Mouse (Mus musculus) midbrain, embryonic 13.5 days (tissue): ENCODE results near the gene Cdc42se2. TPM values are rescaled to one million over a fixed set of nuclear protein-coding genes. Genes with fewer than 3 reads are reported as not detected.

Experiments
- ATAC-seq: fragments of 200-750 bp; cut with Nextera tagmentation; 2 replicates; pipeline ENCODE4 v1.8.0; 2017; ENCODE audit warnings: mild to moderate bottlenecking, moderate TSS enrichment, moderate library complexity
- H3K27ac ChIP-seq: fragments of 300-500 bp; sonication (generic); 2 replicates; pipeline ENCODE4 v1.5.1; 2015; ENCODE audit warnings: inconsistent platforms, mild to moderate bottlenecking, moderate library complexity
- H3K27me3 ChIP-seq: fragments of 300-500 bp; sonication (generic); 2 replicates; pipeline ENCODE4 v1.6.1; 2015; ENCODE audit warnings: mild to moderate bottlenecking, inconsistent platforms
- H3K36me3 ChIP-seq: fragments of 300-500 bp; sonication (generic); 2 replicates; pipeline ENCODE4 v1.6.1; 2015; ENCODE audit warnings: mild to moderate bottlenecking, inconsistent platforms
- H3K4me1 ChIP-seq: fragments of 300-500 bp; sonication (generic); replicated peaks from 2 replicates; pipeline ENCODE4 v1.6.1; 2015; ENCODE audit warnings: inconsistent platforms
- H3K4me2 ChIP-seq: fragments of 300-500 bp; sonication (generic); replicated peaks from 2 replicates; pipeline ENCODE4 v1.6.1; 2015; ENCODE audit warnings: moderate library complexity, mild to moderate bottlenecking, inconsistent platforms
- H3K4me3 ChIP-seq: fragments of 300-500 bp; sonication (generic); replicated peaks from 2 replicates; pipeline ENCODE4 v1.5.1; 2015; ENCODE audit warnings: mild to moderate bottlenecking, inconsistent platforms
- H3K9ac ChIP-seq: fragments of 300-500 bp; sonication (generic); replicated peaks from 2 replicates; pipeline ENCODE4 v1.6.1; 2015; ENCODE audit warnings: mild to moderate bottlenecking, inconsistent platforms
- H3K9me3 ChIP-seq: fragments of 300-500 bp; sonication (generic); 2 replicates; pipeline ENCODE4 v1.6.1; 2016; ENCODE audit warnings: mild to moderate bottlenecking, inconsistent platforms
- WGBS: fragments of 180-500 bp; shearing (Covaris S2); methylation state at CpG from one replicate; pipeline ENCODE4 v1.1.7; 2015; 5-methylcytosine and 5-hydroxymethylcytosine counted together
- polyA plus RNA-seq: library from polyadenylated mRNA; unstranded; fragments of >200 nt; fragmentation: Nextera tagmentation; extraction: Ambion mirVana; gene quantifications from 2 replicates; pipeline ENCODE4 v1.2.1, GENCODE M21; 2015

The Cdc42se2 gene
- polyA plus RNA-seq, 1 experiment from 2014 or later = 209 TPM

- Histone ChIP-seq H3K4me1 (peaks cover 15% of the 10 kb centered on the region), H3K27me3 (no peaks in the 10 kb centered on the region), H3K4me2 (no peak overlapping the region), H3K9me3 (no peaks in the 10 kb centered on the region), H3K27ac (no peak overlapping the region), H3K9ac (no peak overlapping the region), H3K36me3 (peaks cover 73% of the 10 kb centered on the region), H3K4me3 (no peak overlapping the region)
- WGBS = 93% methylated on average over 6 of the region's 6 CpGs
- ATAC-seq = no peak
Observed at GRCm38 (mm10) chr11:54722057-54722456, 65.4 kb downstream of the Cdc42se2 start.

GRCm38 (mm10) chr11:54718601-54719000 is 68.9 kb downstream of the Cdc42se2 start:
- Histone ChIP-seq H3K4me1 (peaks cover 6% of the 10 kb centered on the region; the same call in 1 of the 2 replicates), H3K27ac (no peak overlapping the region), H3K4me3 (no peak overlapping the region), H3K9me3 (no peaks in the 10 kb centered on the region), H3K36me3 (peaks cover 78% of the 10 kb centered on the region), H3K4me2 (no peak overlapping the region), H3K9ac (no peak overlapping the region), H3K27me3 (no peaks in the 10 kb centered on the region)
- WGBS = 95% methylated on average over 3 of the region's 3 CpGs
- ATAC-seq = no peak

GRCm38 (mm10) chr11:54717893-54718292 is 69.6 kb downstream of the Cdc42se2 start:
- ATAC-seq = no peak
- no peak overlapping the region for H3K27ac ChIP-seq
- H3K9ac ChIP-seq = no peak overlapping the region

GRCm38 (mm10) chr11:54712849-54713248 is 74.6 kb downstream of the Cdc42se2 start:
- Histone ChIP-seq H3K9me3 (no peaks in the 10 kb centered on the region), H3K27ac (no peak overlapping the region), H3K27me3 (no peaks in the 10 kb centered on the region), H3K36me3 (peaks cover 39% of the 10 kb centered on the region), H3K4me3 (no peak overlapping the region), H3K4me2 (no peak overlapping the region), H3K9ac (no peak overlapping the region), H3K4me1 (0 out of 2 replicates have a peak, but pooled peaks cover 1% of the 10 kb centered on the region)
- WGBS = 85% methylated on average over 2 of the region's 2 CpGs
- no peak for ATAC-seq

More at GRCm38 (mm10) chr11:54717893-54718292, 69.6 kb downstream of the Cdc42se2 start:
- WGBS = 85% methylated on average over 3 of the region's 3 CpGs
- Histone ChIP-seq H3K9me3 (no peaks in the 10 kb centered on the region), H3K4me2 (no peak overlapping the region), H3K4me1 (peaks cover 6% of the 10 kb centered on the region; the same call in 1 of the 2 replicates), H3K4me3 (no peak overlapping the region), H3K36me3 (peaks cover 71% of the 10 kb centered on the region), H3K27me3 (no peaks in the 10 kb centered on the region)

- H3K4me2 ChIP-seq = no peak overlapping the region
- ATAC-seq = no peak
- H3K4me1 ChIP-seq = no peaks in the 10 kb centered on the region
- no peaks in the 10 kb centered on the region for H3K9me3 ChIP-seq
- 92% methylated on average over 4 of the region's 4 CpGs for WGBS
- H3K27ac ChIP-seq = no peak overlapping the region
- peaks cover 19% of the 10 kb centered on the region for H3K36me3 ChIP-seq
- no peaks in the 10 kb centered on the region for H3K27me3 ChIP-seq
- no peak overlapping the region for H3K4me3 ChIP-seq
- H3K9ac ChIP-seq = no peak overlapping the region
Observed at GRCm38 (mm10) chr11:54710512-54711293, 76.8 kb downstream of the Cdc42se2 start.

- H3K27ac ChIP-seq = no peak overlapping the region
- peaks cover 13% of the 10 kb centered on the region; the same call in 1 of the 2 replicates for H3K36me3 ChIP-seq
- H3K4me1 ChIP-seq = no peaks in the 10 kb centered on the region
- H3K27me3 ChIP-seq = no peaks in the 10 kb centered on the region
- H3K4me3 ChIP-seq = no peak overlapping the region
- H3K9me3 ChIP-seq = no peaks in the 10 kb centered on the region
- 77% methylated on average over 2 of the region's 2 CpGs for WGBS
- ATAC-seq = no peak
- H3K4me2 ChIP-seq = no peak overlapping the region
- no peak overlapping the region for H3K9ac ChIP-seq
Observed at GRCm38 (mm10) chr11:54709645-54710044, 77.8 kb downstream of the Cdc42se2 start.

GRCm38 (mm10) chr11:54708153-54708552 is 79.3 kb downstream of the Cdc42se2 start:
- no peak overlapping the region for H3K9ac ChIP-seq
- H3K27ac ChIP-seq = no peak overlapping the region
- peaks cover 13% of the 10 kb centered on the region; the same call in 1 of the 2 replicates for H3K36me3 ChIP-seq
- no peaks in the 10 kb centered on the region for H3K27me3 ChIP-seq
- no peak overlapping the region for H3K4me3 ChIP-seq
- no peak overlapping the region for H3K4me2 ChIP-seq
- no peak for ATAC-seq
- no peaks in the 10 kb centered on the region for H3K9me3 ChIP-seq
- 0 out of 2 replicates have a peak, but pooled peaks cover 5% of the 10 kb centered on the region for H3K4me1 ChIP-seq
- WGBS = 96% methylated on average over 2 of the region's 2 CpGs

GRCm38 (mm10) chr11:54703306-54703705 is 84.2 kb downstream of the Cdc42se2 start:
- H3K36me3 ChIP-seq = no peaks in the 10 kb centered on the region
- 39% methylated on average over 4 of the region's 4 CpGs for WGBS
- H3K9ac ChIP-seq = no peak overlapping the region
- no peak overlapping the region for H3K4me2 ChIP-seq
- H3K27ac ChIP-seq = no peak overlapping the region
- no peak overlapping the region for H3K4me3 ChIP-seq
- H3K4me1 ChIP-seq = 0 out of 2 replicates have a peak, but pooled peaks cover 5% of the 10 kb centered on the region
- no peak for ATAC-seq
- no peaks in the 10 kb centered on the region for H3K9me3 ChIP-seq
- H3K27me3 ChIP-seq = no peaks in the 10 kb centered on the region

GRCm38 (mm10) chr11:54701848-54702247 is 85.6 kb downstream of the Cdc42se2 start:
- ATAC-seq = no peak
- Histone ChIP-seq H3K4me3 (no peak overlapping the region), H3K4me1 (0 out of 2 replicates have a peak, but pooled peaks cover 5% of the 10 kb centered on the region), H3K27me3 (no peaks in the 10 kb centered on the region), H3K9me3 (no peaks in the 10 kb centered on the region), H3K27ac (no peak overlapping the region), H3K9ac (no peak overlapping the region), H3K36me3 (peaks cover 6% of the 10 kb centered on the region), H3K4me2 (no peak overlapping the region)
- 95% methylated on average over 8 of the region's 8 CpGs for WGBS

- 81% methylated on average over 3 of the region's 3 CpGs for WGBS
- peaks cover 23% of the 10 kb centered on the region for H3K36me3 ChIP-seq
- H3K9me3 ChIP-seq = no peaks in the 10 kb centered on the region
- H3K4me3 ChIP-seq = no peak overlapping the region
- H3K4me2 ChIP-seq = no peak overlapping the region
- H3K27ac ChIP-seq = no peak overlapping the region
- H3K9ac ChIP-seq = no peak overlapping the region
- H3K4me1 ChIP-seq = 0 out of 2 replicates have a peak, but pooled peaks cover 5% of the 10 kb centered on the region
- ATAC-seq = no peak
- no peaks in the 10 kb centered on the region for H3K27me3 ChIP-seq
Observed at GRCm38 (mm10) chr11:54699972-54700371, 87.5 kb downstream of the Cdc42se2 start.

GRCm38 (mm10) chr11:54698636-54699035 is 88.8 kb downstream of the Cdc42se2 start:
- ATAC-seq = no peak
- no peak overlapping the region for H3K27ac ChIP-seq
- no peak overlapping the region for H3K4me3 ChIP-seq
- no peaks in the 10 kb centered on the region for H3K27me3 ChIP-seq
- WGBS = 97% methylated on average over 7 of the region's 7 CpGs
- H3K36me3 ChIP-seq = peaks cover 33% of the 10 kb centered on the region
- 0 out of 2 replicates have a peak, but pooled peaks cover 2% of the 10 kb centered on the region for H3K4me1 ChIP-seq
- H3K4me2 ChIP-seq = no peak overlapping the region
- no peaks in the 10 kb centered on the region for H3K9me3 ChIP-seq
- no peak overlapping the region for H3K9ac ChIP-seq

- Histone ChIP-seq H3K27me3 (no peaks in the 10 kb centered on the region), H3K4me3 (no peak overlapping the region), H3K9ac (no peak overlapping the region), H3K4me1 (no peaks in the 10 kb centered on the region), H3K9me3 (no peaks in the 10 kb centered on the region), H3K4me2 (no peak overlapping the region), H3K27ac (no peak overlapping the region), H3K36me3 (peaks cover 38% of the 10 kb centered on the region)
- ATAC-seq = no peak
- WGBS = 78% methylated on average over 5 of the region's 5 CpGs
Observed at GRCm38 (mm10) chr11:54697611-54698010, 89.9 kb downstream of the Cdc42se2 start.
